Mouse (Mus musculus): ENCODE results near the gene Med25. TPM values are rescaled to one million over a fixed set of nuclear protein-coding genes. Genes with fewer than 3 reads are reported as not detected.

The Med25 gene
- polyA plus RNA-seq, 2 experiments, result 69.1 to 142 TPM

DNA sequence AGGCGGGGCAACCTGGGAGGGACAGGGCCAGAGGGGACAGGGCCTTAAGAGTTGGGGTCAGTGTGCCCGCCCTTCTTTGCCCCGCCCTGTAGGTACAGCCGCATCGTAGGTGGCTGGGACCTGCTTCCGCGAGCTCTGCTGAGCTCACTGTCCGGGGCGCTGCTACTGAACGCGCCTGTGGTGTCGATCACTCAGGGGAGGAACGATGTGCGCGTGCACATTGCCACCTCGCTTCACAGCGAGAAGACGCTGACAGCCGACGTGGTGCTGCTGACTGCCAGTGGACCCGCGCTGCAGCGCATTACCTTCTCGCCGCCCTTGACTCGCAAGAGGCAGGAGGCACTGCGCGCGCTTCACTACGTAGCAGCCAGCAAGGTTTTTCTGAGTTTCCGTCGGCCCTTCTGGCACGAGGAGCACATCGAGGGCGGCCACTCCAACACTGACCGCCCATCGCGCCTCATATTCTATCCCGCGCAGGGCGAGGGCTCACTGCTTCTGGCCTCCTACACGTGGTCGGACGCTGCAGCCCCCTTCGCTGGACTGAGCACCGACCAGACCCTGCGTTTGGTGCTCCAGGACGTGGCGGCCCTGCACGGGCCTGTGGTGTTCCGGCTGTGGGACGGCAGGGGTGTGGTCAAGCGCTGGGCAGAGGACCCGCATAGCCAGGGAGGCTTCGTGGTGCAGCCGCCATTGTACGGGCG lies 52.9 kb downstream of the Med25 start:
- peak overlapping the region; percentile 47 for H3K4me2 ChIP-seq (replicated peaks; ENCODE audit: low read depth, low read length, severe bottlenecking)
- ATAC-seq (ENCODE audit: low FRiP score, low read depth), result peak; percentile 37
- H3K4me1 ChIP-seq (ENCODE audit: control insufficient read depth, insufficient read depth, low read length), result peaks cover 7% of the 10 kb centered on the region; the same call in 1 of the 2 replicates
- H3K4me3 ChIP-seq (replicated peaks; ENCODE audit: low read length), result peak overlapping the region; percentile 31
- H3K9me3 ChIP-seq (ENCODE audit: control insufficient read depth, low read length), result no peaks in the 10 kb centered on the region
- 2% methylated on average over 45 of the region's 58 CpGs for WGBS
- no peak for TF ChIP-seq POLR2A (IDR thresholded peaks at IDR 0.05; ENCODE audit: borderline replicate concordance, extremely low read depth, insufficient read depth, insufficient read length)
- peak overlapping the region; percentile 13 for H3K9ac ChIP-seq (ENCODE audit: low read depth, low read length, severe bottlenecking)
- DNase-seq (ENCODE audit: low spot score), result peak; percentile 31
- H3K36me3 ChIP-seq (ENCODE audit: control insufficient read depth, insufficient read depth, low read length), result peaks cover 48% of the 10 kb centered on the region
- peaks cover 27% of the 10 kb centered on the region; the same call in 1 of the 2 replicates for H3K27me3 ChIP-seq (ENCODE audit: control insufficient read depth, insufficient read depth, low read length)
- no peak overlapping the region for H3K27ac ChIP-seq (replicated peaks; ENCODE audit: low read depth, low read length)

- no peak for TF ChIP-seq POLR2A (IDR thresholded peaks at IDR 0.05; ENCODE audit: borderline replicate concordance, extremely low read depth, insufficient read depth, insufficient read length)
- DNase-seq (ENCODE audit: low spot score), result no peak
These were observed 53.4 kb downstream of the Med25 start for GRCm38 (mm10) chr7:44839171-44839490.

GRCm38 (mm10) chr7:44838073-44838472 lies 54.4 kb downstream of the Med25 start:
- H3K4me2 ChIP-seq (replicated peaks; ENCODE audit: low read depth, low read length, severe bottlenecking), result no peak overlapping the region
- no peak overlapping the region for H3K27ac ChIP-seq (replicated peaks; ENCODE audit: low read depth, low read length)
- peaks cover 33% of the 10 kb centered on the region for H3K36me3 ChIP-seq (ENCODE audit: control insufficient read depth, insufficient read depth, low read length)
- no peak for ATAC-seq (ENCODE audit: low FRiP score, low read depth)
- H3K9me3 ChIP-seq (ENCODE audit: control insufficient read depth, low read length), result no peaks in the 10 kb centered on the region
- no peak overlapping the region for H3K9ac ChIP-seq (ENCODE audit: low read depth, low read length, severe bottlenecking)
- WGBS, result 87% methylated on average over 6 of the region's 6 CpGs
- H3K4me3 ChIP-seq (replicated peaks; ENCODE audit: low read length), result no peak overlapping the region
- peaks cover 27% of the 10 kb centered on the region; the same call in 1 of the 2 replicates for H3K27me3 ChIP-seq (ENCODE audit: control insufficient read depth, insufficient read depth, low read length)
- TF ChIP-seq POLR2A (IDR thresholded peaks at IDR 0.05; ENCODE audit: borderline replicate concordance, extremely low read depth, insufficient read depth, insufficient read length), result no peak
- DNase-seq (ENCODE audit: low spot score), result no peak
- peaks cover 7% of the 10 kb centered on the region; the same call in 1 of the 2 replicates for H3K4me1 ChIP-seq (ENCODE audit: control insufficient read depth, insufficient read depth, low read length)

More at GRCm38 (mm10) chr7:44839171-44839490, 53.4 kb downstream of the Med25 start:
- peak overlapping the region; percentile 47 for H3K4me2 ChIP-seq (replicated peaks; ENCODE audit: low read depth, low read length, severe bottlenecking)
- peaks cover 43% of the 10 kb centered on the region for H3K36me3 ChIP-seq (ENCODE audit: control insufficient read depth, insufficient read depth, low read length)
- no peaks in the 10 kb centered on the region for H3K9me3 ChIP-seq (ENCODE audit: control insufficient read depth, low read length)
- H3K27ac ChIP-seq (replicated peaks; ENCODE audit: low read depth, low read length), result no peak overlapping the region
- 32% methylated on average over 11 of the region's 11 CpGs for WGBS
- H3K4me3 ChIP-seq (replicated peaks; ENCODE audit: low read length), result peak overlapping the region; percentile 31
- peaks cover 27% of the 10 kb centered on the region; the same call in 1 of the 2 replicates for H3K27me3 ChIP-seq (ENCODE audit: control insufficient read depth, insufficient read depth, low read length)
- H3K4me1 ChIP-seq (ENCODE audit: control insufficient read depth, insufficient read depth, low read length), result peaks cover 7% of the 10 kb centered on the region; the same call in 1 of the 2 replicates
- H3K9ac ChIP-seq (ENCODE audit: low read depth, low read length, severe bottlenecking), result peak overlapping the region; percentile 13
- ATAC-seq (ENCODE audit: low FRiP score, low read depth), result no peak

DNA sequence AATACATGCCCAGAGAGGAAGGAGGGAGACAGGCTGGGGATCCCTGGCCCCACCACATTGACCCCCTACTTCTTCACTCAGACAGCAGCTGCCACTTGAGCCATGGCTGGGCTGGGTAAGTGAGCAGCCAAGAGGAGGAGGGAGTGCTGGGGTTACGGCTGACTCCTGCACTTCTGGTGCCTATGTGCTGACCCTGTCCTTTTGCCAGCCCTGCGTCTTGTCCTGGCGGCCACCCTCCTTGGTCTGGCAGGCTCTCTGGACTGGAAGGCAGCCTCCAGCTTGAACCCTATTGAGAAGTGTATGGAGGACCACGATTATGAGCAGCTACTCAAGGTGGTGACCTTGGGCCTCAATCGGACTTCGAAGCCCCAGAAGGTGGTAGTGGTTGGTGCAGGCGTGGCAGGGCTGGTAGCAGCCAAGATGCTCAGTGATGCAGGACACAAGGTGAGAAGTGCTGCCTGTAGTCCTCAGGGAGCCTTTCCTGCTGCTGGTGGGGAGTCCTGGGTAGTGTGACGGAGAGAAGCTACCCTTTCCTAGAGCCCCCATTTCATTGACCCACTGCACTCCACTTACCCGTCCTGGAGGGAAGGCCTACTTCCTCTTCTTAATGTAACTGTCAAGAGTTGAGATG lies 56.0 kb downstream of the Med25 start:
- peaks cover 26% of the 10 kb centered on the region; the same call in 1 of the 2 replicates for H3K27me3 ChIP-seq (ENCODE audit: control insufficient read depth, insufficient read depth, low read length)
- peaks cover 7% of the 10 kb centered on the region; the same call in 1 of the 2 replicates for H3K4me1 ChIP-seq (ENCODE audit: control insufficient read depth, insufficient read depth, low read length)
- H3K27ac ChIP-seq (replicated peaks; ENCODE audit: low read depth, low read length), result no peak overlapping the region
- H3K36me3 ChIP-seq (ENCODE audit: control insufficient read depth, insufficient read depth, low read length), result peaks cover 24% of the 10 kb centered on the region
- no peak overlapping the region for H3K9ac ChIP-seq (ENCODE audit: low read depth, low read length, severe bottlenecking)
- ATAC-seq (ENCODE audit: low FRiP score, low read depth), result no peak
- 89% methylated on average over 8 of the region's 9 CpGs for WGBS
- no peak for TF ChIP-seq POLR2A (IDR thresholded peaks at IDR 0.05; ENCODE audit: borderline replicate concordance, extremely low read depth, insufficient read depth, insufficient read length)
- H3K4me2 ChIP-seq (replicated peaks; ENCODE audit: low read depth, low read length, severe bottlenecking), result no peak overlapping the region
- DNase-seq (ENCODE audit: low spot score), result no peak
- no peaks in the 10 kb centered on the region for H3K9me3 ChIP-seq (ENCODE audit: control insufficient read depth, low read length)
- H3K4me3 ChIP-seq (replicated peaks; ENCODE audit: low read length), result no peak overlapping the region

GRCm38 (mm10) chr7:44836016-44836404 lies 56.5 kb downstream of the Med25 start:
- H3K4me2 ChIP-seq (replicated peaks; ENCODE audit: low read depth, low read length, severe bottlenecking), result no peak overlapping the region
- DNase-seq (ENCODE audit: low spot score) (no peak), ATAC-seq (ENCODE audit: low FRiP score, low read depth) (no peak)
- 41% methylated on average over 3 of the region's 3 CpGs for WGBS
- H3K4me1 ChIP-seq (ENCODE audit: control insufficient read depth, insufficient read depth, low read length), result peaks cover 7% of the 10 kb centered on the region; the same call in 1 of the 2 replicates
- H3K9me3 ChIP-seq (ENCODE audit: control insufficient read depth, low read length), result no peaks in the 10 kb centered on the region
- H3K27me3 ChIP-seq (ENCODE audit: control insufficient read depth, insufficient read depth, low read length), result peaks cover 23% of the 10 kb centered on the region; the same call in 1 of the 2 replicates
- H3K4me3 ChIP-seq (replicated peaks; ENCODE audit: low read length), result no peak overlapping the region
- peaks cover 25% of the 10 kb centered on the region for H3K36me3 ChIP-seq (ENCODE audit: control insufficient read depth, insufficient read depth, low read length)
- no peak overlapping the region for H3K9ac ChIP-seq (ENCODE audit: low read depth, low read length, severe bottlenecking)
- TF ChIP-seq POLR2A (IDR thresholded peaks at IDR 0.05; ENCODE audit: borderline replicate concordance, extremely low read depth, insufficient read depth, insufficient read length), result no peak
- H3K27ac ChIP-seq (replicated peaks; ENCODE audit: low read depth, low read length), result no peak overlapping the region
